Mouse (Mus musculus) CH12.LX (cell line): ENCODE measurements around the gene Ms4a10. TPM values are rescaled to one million over a fixed set of nuclear protein-coding genes. Genes with fewer than 3 reads are reported as not detected.

Experiments used
- DNase-seq: peaks from one replicate; pipeline ENCODE4 v3.0.0-alpha.2; 2013; ENCODE audit errors: extremely low read depth
- H3K27ac ChIP-seq: 2 replicates; pipeline ENCODE4 v1.5.1; 2012; ENCODE audit warnings: low read depth, mild to moderate bottlenecking, control low read depth, moderate library complexity; ENCODE audit not compliant: insufficient read depth
- H3K27me3 ChIP-seq: replicated peaks from 2 replicates; pipeline ENCODE3; 2012; ENCODE audit warnings: inconsistent platforms
- H3K36me3 ChIP-seq, 2 experiments: replicated peaks in 1 of 2; 2 replicates each; pipeline versions ENCODE3 to v1.6.1; 2012; ENCODE audit warnings: inconsistent platforms in 1 of 2, low read length in 1 of 2, mild to moderate bottlenecking in 1 of 2, mixed read lengths in 1 of 2, moderate library complexity in 1 of 2; ENCODE audit not compliant: control insufficient read depth in 1 of 2, insufficient read depth in 1 of 2
- H3K4me1 ChIP-seq, 2 experiments: 2 replicates each; pipeline ENCODE4 v1.6.1; 2012; ENCODE audit warnings: inconsistent platforms in 1 of 2, moderate library complexity in 1 of 2; ENCODE audit not compliant: insufficient read depth in 2 of 2, control insufficient read depth in 1 of 2
- H3K4me2 ChIP-seq: 2 replicates; pipeline ENCODE4 v1.6.1; 2012; ENCODE audit warnings: low read depth, mild to moderate bottlenecking, control low read depth; ENCODE audit not compliant: poor library complexity, insufficient read depth, severe bottlenecking
- H3K4me3 ChIP-seq, 3 experiments: fragments of 150-350 bp in 1 of 3; sonication (generic) in 1 of 3; replicated peaks in 1 of 3; 2 replicates each; pipeline versions ENCODE3 to v1.5.1; 2011 to 2012; ENCODE audit warnings: low read depth in 2 of 3, low read length in 2 of 3, mild to moderate bottlenecking in 2 of 3, moderate library complexity in 2 of 3, control low read depth in 1 of 3, improper control_type of control experiment in 1 of 3, inconsistent platforms in 1 of 3, mixed read lengths in 1 of 3; ENCODE audit not compliant: poor library complexity in 1 of 3
- H3K79me2 ChIP-seq: replicated peaks from 2 replicates; pipeline ENCODE4 v1.6.1; 2012; ENCODE audit warnings: mild to moderate bottlenecking, moderate library complexity; ENCODE audit not compliant: control insufficient read depth, poor library complexity, insufficient read depth, severe bottlenecking; ENCODE audit errors: extremely low read depth
- H3K9ac ChIP-seq: 2 replicates; pipeline ENCODE4 v1.6.1; 2012; ENCODE audit warnings: low read depth, mild to moderate bottlenecking, control low read depth, moderate library complexity; ENCODE audit not compliant: insufficient read depth
- H3K9me3 ChIP-seq: replicated peaks from 2 replicates; pipeline ENCODE3; 2012; ENCODE audit warnings: low read length, inconsistent platforms, mixed read lengths
- CHD2 ChIP-seq: IDR thresholded peaks from 2 replicates; pipeline ENCODE4 v1.6.1; 2011; ENCODE audit warnings: low read length, improper control_type of control experiment
- E2F4 ChIP-seq: IDR thresholded peaks from 2 replicates; pipeline ENCODE4 v1.6.1; 2011; ENCODE audit warnings: low read depth, low read length, improper control_type of control experiment; ENCODE audit not compliant: insufficient replicate concordance
- ELF1 ChIP-seq: IDR thresholded peaks from 2 replicates; pipeline ENCODE4 v1.6.1; 2014; ENCODE audit warnings: low read depth, mild to moderate bottlenecking, inconsistent platforms, low read length, improper control_type of control experiment
- ETS1 ChIP-seq: conservative IDR thresholded peaks from 2 replicates; pipeline ENCODE4 v1.6.1; 2012; ENCODE audit warnings: low read depth, mild to moderate bottlenecking, inconsistent platforms, low read length, improper control_type of control experiment, moderate library complexity
- GABPA ChIP-seq: IDR thresholded peaks from 2 replicates; pipeline ENCODE4 v1.6.1; 2012; ENCODE audit warnings: low read depth, low read length, improper control_type of control experiment, inconsistent platforms; ENCODE audit not compliant: insufficient replicate concordance
- HCFC1 ChIP-seq: IDR thresholded peaks from 2 replicates; pipeline ENCODE4 v1.6.1; 2012; ENCODE audit warnings: low read depth, mild to moderate bottlenecking, inconsistent platforms, low read length, improper control_type of control experiment
- IRF4 ChIP-seq: IDR thresholded peaks from 2 replicates; pipeline ENCODE4 v1.6.1; 2014; ENCODE audit warnings: low read depth, mild to moderate bottlenecking, inconsistent platforms, low read length, improper control_type of control experiment
- JUN ChIP-seq: IDR thresholded peaks from 2 replicates; pipeline ENCODE4 v1.6.1; 2011; ENCODE audit warnings: low read depth, mild to moderate bottlenecking, low read length, improper control_type of control experiment, moderate library complexity; ENCODE audit not compliant: insufficient read depth
- KAT2A ChIP-seq: IDR thresholded peaks from 2 replicates; pipeline ENCODE4 v1.6.1; 2012; ENCODE audit warnings: low read length, improper control_type of control experiment, inconsistent platforms; ENCODE audit not compliant: insufficient replicate concordance
- MAFK ChIP-seq: IDR thresholded peaks from 2 replicates; pipeline ENCODE4 v1.6.1; 2011; ENCODE audit warnings: low read length, improper control_type of control experiment; ENCODE audit not compliant: insufficient replicate concordance
- MAX ChIP-seq: IDR thresholded peaks from 2 replicates; pipeline ENCODE4 v1.6.1; 2011; ENCODE audit warnings: low read length, improper control_type of control experiment
- MAZ ChIP-seq: IDR thresholded peaks from 2 replicates; pipeline ENCODE4 v1.6.1; 2012; ENCODE audit warnings: low read depth, mild to moderate bottlenecking, inconsistent platforms, low read length, improper control_type of control experiment, moderate library complexity
- NRF1 ChIP-seq: IDR thresholded peaks from 2 replicates; pipeline ENCODE4 v1.6.1; 2014; ENCODE audit warnings: low read depth, mild to moderate bottlenecking, inconsistent platforms, low read length, improper control_type of control experiment, moderate library complexity
- PAX5 ChIP-seq: IDR thresholded peaks from 2 replicates; pipeline ENCODE4 v1.6.1; 2012; ENCODE audit warnings: low read length, inconsistent platforms, mixed read lengths
- POLR2A ChIP-seq: IDR thresholded peaks from 2 replicates; pipeline ENCODE4 v1.6.1; 2011; ENCODE audit warnings: low read depth, mild to moderate bottlenecking, improper control_type of control experiment, low read length
- POLR2AphosphoS2 ChIP-seq: IDR thresholded peaks from 2 replicates; pipeline ENCODE4 v1.6.1; 2011; ENCODE audit warnings: low read depth, low read length, improper control_type of control experiment
- RAD21 ChIP-seq: IDR thresholded peaks from 2 replicates; pipeline ENCODE4 v1.6.1; 2011; ENCODE audit warnings: low read depth, mild to moderate bottlenecking, low read length, improper control_type of control experiment, moderate library complexity
- SMC3 ChIP-seq: IDR thresholded peaks from 2 replicates; pipeline ENCODE4 v1.6.1; 2011; ENCODE audit warnings: low read depth, low read length, improper control_type of control experiment
- UBTF ChIP-seq: IDR thresholded peaks from 2 replicates; pipeline ENCODE4 v1.6.1; 2012; ENCODE audit warnings: low read depth, mild to moderate bottlenecking, inconsistent platforms, low read length, improper control_type of control experiment, moderate library complexity
- USF2 ChIP-seq: conservative IDR thresholded peaks from 2 replicates; pipeline ENCODE4 v1.6.1; 2011; ENCODE audit warnings: low read depth, low read length, improper control_type of control experiment
- ZC3H11A ChIP-seq: IDR thresholded peaks from 2 replicates; pipeline ENCODE4 v1.6.1; 2012; ENCODE audit warnings: low read depth, mild to moderate bottlenecking, inconsistent platforms, low read length, improper control_type of control experiment
- ZNF384 ChIP-seq: IDR thresholded peaks from 2 replicates; pipeline ENCODE4 v1.6.1; 2012; ENCODE audit warnings: low read depth, low read length, improper control_type of control experiment, inconsistent platforms
- dilution Hi-C: fragments of 300-500 bp; cut with MboI; formaldehyde crosslinking; loops from 2 replicates; pipeline ENCODE4 v1.14.3; 2020; ENCODE audit warnings: low sequenced_read_pairs; ENCODE audit not compliant: extremely low pct_unique_long_range_greater_than_20kb, extremely low pct_ligation_motif_present
- in situ Hi-C: fragments of 300-500 bp; cut with MboI; formaldehyde crosslinking; loops from 3 replicates; pipeline ENCODE4 v1.14.3; 2019; ENCODE audit warnings: low sequenced_read_pairs, low pct_ligation_motif_present, low pct_unique_long_range_greater_than_20kb, mixed read lengths
- polyA plus RNA-seq: library from polyadenylated mRNA; unstranded; fragments of >175 nt; gene quantifications from 2 replicates; pipeline ENCODE4 v1.2.1, GENCODE M21; 2012; ENCODE audit warnings: low read depth; ENCODE audit not compliant: insufficient read length
- total RNA-seq, 2 experiments: library from RNA; depleted of rRNA; stranded (reverse); fragments of 300-350 nt in 1 of 2; fragments of >200 nt in 1 of 2; gene quantifications; 2 replicates each; pipeline ENCODE4 v1.2.3; 2012 to 2014

The Ms4a10 gene
- total and polyA plus RNA-seq, 3 experiments: not detected

GRCm38 (mm10) chr19:10988563-10988962, 14.1 kb upstream of the Ms4a10 start:
- no peak for TF ChIP-seq IRF4
- no peak for TF ChIP-seq USF2
- TF ChIP-seq MAX: no peak
- TF ChIP-seq UBTF: no peak
- TF ChIP-seq CHD2: no peak
- no peak for TF ChIP-seq MAZ
- TF ChIP-seq ETS1: no peak
- no peak for TF ChIP-seq ZC3H11A
- H3K9me3 ChIP-seq: no peaks in the 10 kb centered on the region
- no peak overlapping the region for H3K4me3 ChIP-seq
- no peak overlapping the region for H3K4me2 ChIP-seq
- H3K79me2 ChIP-seq: no peaks in the 10 kb centered on the region
- H3K4me1 ChIP-seq: peaks cover 0 to 15% of the 10 kb centered on the region in 2 experiments; a peak in 2 of 4 replicates
- no peak overlapping the region for H3K9ac ChIP-seq
- H3K27me3 ChIP-seq: peaks cover 2% of the 10 kb centered on the region
- in situ Hi-C loops: no loop called here
- dilution Hi-C loops: no loop called here
- H3K27ac ChIP-seq: no peak overlapping the region
- no peak for DNase-seq
- H3K36me3 ChIP-seq: no peaks in the 10 kb centered on the region

- Histone ChIP-seq H3K4me2 (no peak overlapping the region), H3K79me2 (no peaks in the 10 kb centered on the region), H3K4me1 (peaks cover 4 to 9% of the 10 kb centered on the region in 2 experiments; a peak in 3 of 4 replicates), H3K9ac (no peak overlapping the region), H3K36me3 (no peaks in the 10 kb centered on the region), H3K9me3 (no peaks in the 10 kb centered on the region), H3K4me3 (no peak overlapping the region), H3K27ac (no peak overlapping the region), H3K27me3 (no peaks in the 10 kb centered on the region)
- in situ Hi-C loops: no loop called here
- no peak for TF ChIP-seq USF2
- no peak for DNase-seq
- dilution Hi-C loops: no loop called here
These were observed 11.4 kb upstream of the Ms4a10 start for GRCm38 (mm10) chr19:10985889-10986288.

GRCm38 (mm10) chr19:10984551-10984950, 10.1 kb upstream of the Ms4a10 start:
- no peaks in the 10 kb centered on the region for H3K27me3 ChIP-seq
- H3K36me3 ChIP-seq: no peaks in the 10 kb centered on the region
- H3K27ac ChIP-seq: no peak overlapping the region
- in situ Hi-C loops: no loop called here
- no peak overlapping the region for H3K4me3 ChIP-seq
- H3K4me1 ChIP-seq: peaks cover 4 to 13% of the 10 kb centered on the region in 2 experiments; a peak in 3 of 4 replicates
- H3K9ac ChIP-seq: no peak overlapping the region
- no peaks in the 10 kb centered on the region for H3K9me3 ChIP-seq
- dilution Hi-C loops: no loop called here
- H3K4me2 ChIP-seq: no peak overlapping the region
- H3K79me2 ChIP-seq: no peaks in the 10 kb centered on the region
- DNase-seq: no peak
- TF ChIP-seq POLR2AphosphoS2 (no peak), MAZ (no peak), ELF1 (no peak), IRF4 (no peak), KAT2A (no peak), POLR2A (no peak), E2F4 (no peak), HCFC1 (no peak), ZNF384 (no peak), RAD21 (no peak), PAX5 (no peak), USF2 (no peak), JUN (no peak), CHD2 (no peak), SMC3 (no peak), NRF1 (no peak), GABPA (no peak), MAFK (no peak)
- TF ChIP-seq, all 38 proteins: peak for 0
